Mouse (Mus musculus): Measurements from ENCODE around the gene Ncoa5. TPM values are rescaled to one million over a fixed set of nuclear protein-coding genes. Genes with fewer than 3 reads are reported as not detected.

Gene Ncoa5
- total RNA-seq, 4 experiments from 2014 or later, result 46.2 to 63.5 (median 55.9) TPM

GRCm38 (mm10) chr2:164960716-164961441, 73.8 kb downstream of the Ncoa5 start, which contains the start of gene Slc12a5:
Slc12a5 (plus strand) TSS chr2:164960802.
- DNase-seq (ENCODE audit: low spot score in 2 of 2), result peak in 1 of 2 experiments; percentile 51

DNA sequence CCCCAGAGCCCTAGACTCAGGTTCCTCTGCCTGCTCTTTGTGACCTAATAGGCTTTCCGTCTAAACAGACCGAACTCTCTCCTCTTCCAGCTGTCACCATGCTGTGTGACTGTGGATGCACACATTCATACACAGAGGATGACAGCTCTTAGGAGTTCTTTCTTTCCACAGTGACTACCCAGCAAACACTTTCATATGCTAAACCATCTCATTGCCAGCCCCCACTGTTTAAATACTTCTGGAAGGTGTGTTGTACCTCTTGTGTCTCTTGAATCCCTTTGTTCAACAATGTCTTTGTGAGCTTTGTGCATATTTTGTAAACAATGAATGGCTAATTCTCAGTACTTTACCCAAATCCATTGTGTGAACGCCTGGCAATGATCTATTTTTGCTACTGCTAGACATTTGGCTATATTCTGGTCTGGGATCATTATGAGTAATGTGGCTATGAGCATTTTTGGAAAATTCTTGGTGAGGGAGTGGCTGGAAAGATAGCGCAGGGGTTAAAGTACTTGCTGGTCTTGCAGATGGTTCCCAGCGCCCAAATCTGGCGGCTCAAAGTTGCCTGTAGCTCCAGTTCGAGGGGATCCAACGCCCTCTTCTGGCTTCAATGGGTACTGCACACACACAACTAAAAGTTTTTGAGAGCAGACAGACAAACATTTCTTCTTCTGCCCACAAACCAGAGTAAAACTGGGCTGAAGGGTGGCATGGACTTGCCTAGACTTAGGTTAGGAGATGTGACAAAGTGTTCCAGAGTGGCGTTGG, 76.9 kb downstream of the Ncoa5 start:
- no peak for DNase-seq (ENCODE audit: low spot score in 2 of 2)

GRCm38 (mm10) chr2:164956195-164956594, 78.5 kb downstream of the Ncoa5 start:
- DNase-seq (ENCODE audit: low spot score in 2 of 2), result no peak

GRCm38 (mm10) chr2:164955725-164956124, 78.9 kb downstream of the Ncoa5 start:
- no peak for DNase-seq (ENCODE audit: low spot score in 2 of 2)

GRCm38 (mm10) chr2:164953224-164953623, 81.4 kb downstream of the Ncoa5 start:
- peak in 1 of 2 experiments; percentile 70 for DNase-seq (ENCODE audit: low spot score in 2 of 2)

DNA sequence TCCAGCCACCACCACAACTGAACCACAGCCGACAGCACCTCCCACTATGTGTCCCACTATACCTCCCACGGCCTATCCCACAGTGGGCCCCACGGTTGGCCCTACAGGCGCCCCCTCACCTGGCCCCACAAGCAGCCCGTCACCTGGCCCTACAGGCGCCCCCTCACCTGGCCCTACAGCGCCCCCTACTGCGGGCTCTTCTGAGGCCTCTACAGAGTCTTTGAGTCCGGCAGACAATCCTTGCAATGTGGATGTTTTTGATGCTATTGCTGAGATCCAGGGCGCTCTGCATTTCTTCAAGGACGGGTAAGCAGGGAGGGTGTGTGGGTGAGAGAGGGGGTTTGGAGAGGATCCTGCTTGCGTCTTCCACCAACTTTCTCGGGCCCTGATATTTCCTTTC, 82.2 kb downstream of the Ncoa5 start:
- DNase-seq (ENCODE audit: low spot score in 2 of 2), result no peak

- no peak for DNase-seq (ENCODE audit: low spot score in 2 of 2)
These were observed 82.9 kb downstream of the Ncoa5 start for GRCm38 (mm10) chr2:164951745-164952144.

DNA sequence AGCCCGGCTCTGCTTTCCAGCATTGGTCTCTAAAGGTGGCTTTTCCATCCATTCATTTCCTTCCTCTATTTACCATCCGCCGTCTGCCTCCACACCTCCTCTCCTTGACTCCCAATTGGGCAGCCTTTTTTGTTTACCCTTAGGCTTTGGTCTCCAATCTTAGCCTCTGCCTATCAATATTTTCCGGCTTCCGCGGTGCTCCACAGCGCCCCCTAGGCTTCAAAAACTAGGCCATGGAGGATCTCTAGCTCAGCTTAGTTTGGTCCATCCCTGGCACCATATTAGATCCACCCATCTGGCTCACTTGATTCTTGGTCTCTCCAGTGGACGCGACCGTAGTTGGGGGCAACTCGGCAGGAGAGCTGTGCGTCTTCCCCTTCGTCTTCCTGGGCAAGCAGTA, 84.2 kb downstream of the Ncoa5 start:
- DNase-seq (ENCODE audit: low spot score in 2 of 2), result no peak

Other genes with a start within 250 kb of the Ncoa5 start
- 10 to 100 TPM; 33.0 to 44.9 (median 39.9) TPM for gene Snx21, start 249.0 kb downstream of the Ncoa5 start, total RNA-seq (2022)
- gene Acot8, start 230.0 kb downstream of the Ncoa5 start, total RNA-seq (2022), result 10 to 100 TPM; 25.1 to 34.0 (median 27.7) TPM
- 10 to 100 TPM in 1 of 4 experiments, 1 to 10 TPM in 3; 8.3 to 10.2 (median 9.5) TPM for gene Zswim3, start 229.8 kb downstream of the Ncoa5 start, total RNA-seq (2022)
- gene Zswim1, start 212.2 kb downstream of the Ncoa5 start, total RNA-seq (2022), result 10 to 100 TPM; 22.2 to 25.1 (median 22.9) TPM
- gene Spata25, start 206.3 kb downstream of the Ncoa5 start, total RNA-seq (2022), result 1 to 10 TPM in 1 of 4 experiments, under 1 TPM in 1, not detected in 2; 0.54 to 1.3 TPM
- 100 to 1,000 TPM in 3 of 4 experiments, 10 to 100 TPM in 1; 96.9 to 242 (median 147) TPM for gene Ctsa, start 202.0 kb downstream of the Ncoa5 start, total RNA-seq (2022)
- gene Neurl2, start 201.4 kb downstream of the Ncoa5 start, total RNA-seq (2022), result 1 to 10 TPM; 1.6 to 4.9 (median 3.6) TPM
- 100 to 1,000 TPM in 2 of 4 experiments, 10 to 100 TPM in 2; 81.0 to 114 (median 96.0) TPM for gene Pltp, start 177.2 kb downstream of the Ncoa5 start, total RNA-seq (2022)
- gene Pcif1, start 155.6 kb downstream of the Ncoa5 start, total RNA-seq (2022), result 10 to 100 TPM; 40.5 to 62.8 (median 49.0) TPM
- 10 to 100 TPM; 24.8 to 33.0 (median 29.0) TPM for gene Zfp335, start 123.1 kb downstream of the Ncoa5 start, total RNA-seq (2022)
- 1 to 10 TPM; 1.5 to 2.2 (median 2.0) TPM for gene Mmp9, start 94.1 kb downstream of the Ncoa5 start, total RNA-seq (2022)
- 100 to 1,000 TPM; 370 to 437 (median 422) TPM for gene Slc12a5, start 74.1 kb downstream of the Ncoa5 start, total RNA-seq (2022)
- gene Cd40, start 20.8 kb upstream of the Ncoa5 start, total RNA-seq (2022), result 1 to 10 TPM in 1 of 4 experiments, under 1 TPM in 3; 0.22 to 1.0 (median 0.58) TPM
- gene 1700025C18Rik, start 55.9 kb upstream of the Ncoa5 start, total RNA-seq (2022), result not detected
- 10 to 100 TPM; 17.8 to 19.7 (median 18.2) TPM for gene Cdh22, start 200.0 kb upstream of the Ncoa5 start, total RNA-seq (2022)